Mouse (Mus musculus) megakaryocyte-erythroid progenitor cell, adult 5-6 weeks (primary cell): ENCODE results near the gene Etnk1. TPM values are rescaled to one million over a fixed set of nuclear protein-coding genes. Genes with fewer than 3 reads are reported as not detected.
"Not testable (repeated sequence)": the region's sequence is repeated elsewhere in the genome, so short reads cannot be mapped to it uniquely, and the experiment has no call there.

Source experiments
- ATAC-seq: replicated peaks from 2 replicates; pipeline ENCODE4 v1.8.0; 2016; ENCODE audit warnings: mild to moderate bottlenecking, inconsistent platforms; ENCODE audit not compliant: severe bottlenecking, poor library complexity, low FRiP score, low TSS enrichment
- total RNA-seq, 2 experiments: library from RNA; stranded (forward) in 1 of 2; stranded (reverse) in 1 of 2; fragments of 200-1000, 215-1000 nt in 1 of 2; fragments of >200 nt in 1 of 2; fragmentation: Nextera tagmentation in 1 of 2; gene quantifications; 2 replicates each; pipeline ENCODE4 v1.2.3; 2014 to 2017

The Etnk1 gene
- total RNA-seq, 2 experiments from 2014 or later: 65.0 to 86.4 TPM

- ATAC-seq: no peak
Measured at GRCm38 (mm10) chr6:143167981-143168674, 1.1 kb downstream of the Etnk1 start.

GRCm38 (mm10) chr6:143169385-143169784 lies 2.4 kb downstream of the Etnk1 start:
- ATAC-seq: no peak

GRCm38 (mm10) chr6:143170166-143170960 lies 3.3 kb downstream of the Etnk1 start:
- no peak for ATAC-seq

DNA sequence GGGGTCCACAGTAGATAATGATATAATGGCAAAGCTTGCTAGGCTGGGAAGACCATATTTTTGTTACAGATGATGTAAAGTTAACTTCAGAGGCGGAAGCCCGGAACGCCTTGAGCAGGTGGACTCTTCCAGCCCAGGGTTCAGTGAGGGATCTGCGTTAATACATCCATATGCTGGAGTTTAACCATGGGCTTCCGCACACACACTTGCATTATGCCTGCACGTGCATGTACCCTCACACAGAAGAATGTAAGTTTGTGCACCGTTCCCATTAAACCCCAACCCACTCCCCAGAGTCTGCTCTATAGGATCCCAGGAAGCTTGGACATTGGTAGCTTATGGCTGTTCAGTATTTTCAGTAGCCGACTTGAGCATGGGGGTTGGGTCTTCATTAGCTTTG lies 4.0 kb downstream of the Etnk1 start:
- no peak for ATAC-seq

- ATAC-seq: no peak
Measured at GRCm38 (mm10) chr6:143171781-143172465, 4.9 kb downstream of the Etnk1 start.

DNA sequence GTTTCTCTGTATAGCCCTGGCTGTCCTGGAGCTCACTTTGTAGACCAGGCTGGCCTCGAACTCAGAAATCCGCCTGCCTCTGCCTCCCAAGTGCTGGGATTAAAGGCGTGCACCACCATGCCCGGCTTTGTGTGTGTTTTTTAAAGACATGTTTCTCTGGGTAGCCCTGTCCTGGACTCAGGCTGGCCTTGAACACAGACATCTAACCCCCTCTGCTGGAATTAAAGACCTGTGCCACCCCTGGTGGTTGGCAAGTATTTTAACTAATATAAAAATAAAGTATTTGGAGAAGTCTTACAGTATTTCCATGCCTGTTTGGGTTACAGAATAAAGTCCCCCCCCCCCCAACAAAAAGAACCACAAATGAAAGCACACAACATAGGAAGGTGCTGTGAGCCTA lies 5.7 kb downstream of the Etnk1 start:
- ATAC-seq: not testable (repeated sequence)

DNA sequence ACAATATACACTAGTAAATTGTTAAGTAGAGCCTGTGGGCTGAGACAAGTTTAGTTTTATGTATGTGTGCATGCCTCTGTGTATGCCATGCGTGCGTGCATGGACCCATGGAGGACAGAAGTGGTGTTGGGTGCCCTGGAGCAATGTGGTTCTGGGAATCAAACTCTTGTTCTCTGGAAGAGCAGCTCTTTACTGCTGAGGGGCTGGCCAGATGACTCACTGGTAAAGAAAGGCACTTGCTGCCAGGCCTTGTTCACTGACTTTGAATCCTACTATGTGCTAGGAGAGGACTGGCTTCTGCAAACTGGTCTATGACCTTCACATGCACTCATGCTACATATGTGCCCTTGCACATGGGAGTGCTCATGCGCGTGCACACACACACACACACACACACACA lies 7.2 kb downstream of the Etnk1 start:
- ATAC-seq: no peak

GRCm38 (mm10) chr6:143174906-143175656 lies 8.1 kb downstream of the Etnk1 start:
- peak; percentile 62 for ATAC-seq

DNA sequence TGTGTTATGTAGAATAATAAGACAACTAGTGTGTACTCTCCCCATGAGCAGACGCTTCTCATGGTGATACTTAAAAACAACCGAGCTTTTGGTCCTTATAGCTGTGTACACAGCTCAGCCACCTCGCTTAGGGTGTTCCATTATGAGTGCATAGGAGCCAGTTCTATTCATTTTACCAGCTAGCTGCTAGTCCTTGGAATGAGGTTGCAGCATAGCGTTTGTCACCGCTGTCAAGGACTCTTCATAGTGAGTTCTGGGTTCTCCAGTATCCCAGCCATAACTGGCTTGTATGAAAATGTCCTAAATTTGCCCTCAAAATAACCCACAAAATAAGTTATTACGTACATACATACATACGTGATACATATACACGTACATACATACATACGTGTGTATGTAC lies 9.1 kb downstream of the Etnk1 start:
- ATAC-seq: no peak

DNA sequence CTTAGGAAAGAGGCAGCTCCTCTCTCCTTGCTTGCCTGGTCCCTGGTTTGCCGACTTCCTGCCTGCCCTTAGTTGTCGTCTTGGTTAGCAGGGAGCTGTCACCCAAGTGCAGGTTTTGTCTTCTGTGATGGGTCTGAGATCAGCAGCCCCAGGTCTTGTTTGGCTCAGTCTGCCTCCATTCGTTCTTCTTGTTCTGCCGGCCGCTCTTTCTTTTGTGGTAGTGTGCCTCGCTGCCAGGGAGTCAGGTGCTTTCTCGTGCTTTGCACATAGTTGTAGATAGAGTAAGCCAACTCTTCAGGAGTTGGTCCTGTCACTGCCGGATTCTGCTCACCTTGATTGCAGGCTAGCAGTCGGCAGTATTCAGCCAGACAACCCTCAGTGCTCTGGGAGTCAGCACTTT lies 9.6 kb downstream of the Etnk1 start:
- no peak for ATAC-seq

DNA sequence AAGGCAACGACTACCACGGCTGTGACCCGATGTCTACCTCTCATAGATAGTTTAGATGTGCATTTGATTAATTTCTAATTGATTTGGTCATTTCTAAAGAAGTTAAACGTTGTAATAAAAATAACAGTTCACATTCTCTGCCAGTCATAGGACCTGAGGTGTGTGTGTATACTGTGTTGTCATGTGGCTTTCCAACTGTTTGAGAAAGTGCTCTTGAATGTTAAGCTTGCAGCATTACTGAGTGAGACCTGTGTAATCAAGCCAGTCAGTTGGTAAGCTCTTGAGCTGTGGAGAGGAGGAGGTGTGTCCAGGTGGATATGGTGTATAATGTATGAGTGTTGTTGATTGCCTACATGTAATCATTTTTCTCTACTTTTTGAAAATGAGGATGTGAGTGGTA lies 12.2 kb downstream of the Etnk1 start:
- no peak for ATAC-seq

DNA sequence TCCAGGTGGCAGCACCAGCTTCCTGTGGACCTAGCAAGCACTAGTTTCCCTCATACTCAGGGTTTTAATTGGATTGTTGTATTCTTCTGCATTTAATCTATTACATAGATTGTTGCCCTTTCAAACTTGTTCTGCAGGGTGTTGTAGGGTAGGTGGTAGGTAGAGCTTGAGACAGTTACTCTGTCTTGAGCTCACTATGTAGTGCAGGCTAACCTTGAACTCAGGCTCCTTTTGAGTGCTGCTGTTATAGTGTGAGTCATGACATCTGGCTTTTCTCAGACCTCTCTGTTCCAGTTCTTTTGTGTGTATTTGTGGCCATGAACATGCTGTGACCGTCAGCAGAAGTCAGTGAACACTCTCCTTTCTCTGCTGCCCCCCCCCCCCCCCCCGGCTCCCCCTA lies 12.7 kb downstream of the Etnk1 start:
- ATAC-seq: no peak

DNA sequence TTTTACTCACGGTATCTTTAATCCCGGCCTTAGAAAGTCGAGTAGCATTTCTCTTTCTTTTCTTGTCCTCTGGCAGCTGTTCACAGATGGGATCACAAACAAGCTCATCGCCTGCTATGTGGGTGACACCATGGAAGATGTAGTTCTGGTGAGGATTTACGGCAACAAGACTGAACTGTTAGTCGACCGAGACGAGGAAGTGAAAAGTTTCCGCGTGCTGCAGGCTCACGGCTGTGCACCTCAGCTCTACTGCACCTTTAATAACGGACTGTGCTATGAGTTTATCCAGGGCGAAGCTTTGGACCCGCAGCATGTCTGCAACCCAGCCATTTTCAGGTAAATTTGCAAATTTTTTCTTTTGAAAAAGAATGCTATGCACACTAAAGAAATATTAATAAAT lies 13.5 kb downstream of the Etnk1 start:
- no peak for ATAC-seq

DNA sequence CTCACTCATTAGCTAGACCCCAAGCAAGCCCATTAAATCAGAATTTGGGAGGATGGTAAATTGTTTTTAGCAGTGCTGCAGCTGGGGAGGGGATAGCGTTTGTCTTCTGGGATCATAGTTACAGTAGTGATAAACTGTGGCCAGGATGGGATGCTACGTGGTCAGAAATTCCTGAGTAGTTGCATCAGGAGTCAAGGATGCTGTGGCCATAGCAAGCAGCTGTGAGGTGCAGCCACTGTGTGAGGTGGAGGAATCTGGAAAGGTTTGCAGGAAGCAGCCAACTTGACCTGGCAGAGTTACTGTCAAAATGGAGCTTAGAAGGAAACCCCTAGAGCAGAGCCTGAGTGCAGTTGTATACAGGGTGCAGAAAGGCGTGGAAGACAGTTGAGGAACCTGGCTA lies 17.1 kb downstream of the Etnk1 start:
- ATAC-seq: no peak

DNA sequence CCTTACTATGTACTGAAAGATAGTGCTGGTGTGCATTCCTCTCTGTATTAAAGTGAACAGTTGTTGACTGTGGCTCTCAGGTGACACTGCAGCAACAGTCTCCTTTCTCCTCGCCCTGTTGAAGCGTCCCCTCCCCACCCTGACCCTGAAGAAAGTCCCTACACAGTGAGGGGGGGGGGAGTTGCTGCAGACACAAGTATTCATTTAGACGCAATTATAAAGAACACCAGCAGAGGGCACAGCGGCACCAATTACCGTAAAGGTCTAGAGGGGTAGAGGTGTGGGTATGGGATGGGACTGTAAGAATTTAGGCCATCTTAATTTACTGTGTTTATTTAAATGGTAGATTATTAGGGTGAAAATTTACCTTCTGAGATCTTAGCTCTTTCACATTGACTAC lies 17.7 kb downstream of the Etnk1 start:
- peak; percentile 71 for ATAC-seq

DNA sequence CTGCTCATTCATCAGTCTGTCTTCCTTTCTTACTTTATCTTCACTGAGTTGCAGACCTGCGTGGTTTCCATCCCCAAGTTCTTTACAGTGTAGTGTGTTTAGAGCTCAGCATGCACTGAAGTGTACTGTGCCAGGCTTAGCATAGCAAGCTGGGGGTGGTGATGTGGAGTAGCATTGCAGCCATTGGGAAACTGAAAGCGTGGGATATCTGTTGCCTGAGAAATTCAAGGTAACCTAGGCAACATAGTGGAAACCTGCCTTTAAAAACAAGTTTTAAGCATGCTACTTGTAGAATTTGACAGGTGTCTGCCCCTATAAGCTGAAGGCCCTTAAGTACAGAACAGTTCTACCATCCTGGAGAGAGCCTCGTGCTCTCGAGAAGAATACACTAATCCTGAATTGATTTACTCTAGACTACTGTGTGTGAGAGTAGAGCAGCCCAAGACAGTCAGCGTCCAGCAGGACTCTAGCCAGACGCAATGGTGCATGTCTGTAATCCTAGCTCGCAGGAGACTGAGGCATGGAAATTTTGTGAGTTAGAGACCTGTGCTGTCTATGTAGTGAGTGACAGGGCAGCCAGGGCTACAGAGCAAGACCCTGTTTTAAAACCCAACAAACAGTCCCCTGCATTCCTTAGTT lies 23.9 kb downstream of the Etnk1 start:
- ATAC-seq: no peak

DNA sequence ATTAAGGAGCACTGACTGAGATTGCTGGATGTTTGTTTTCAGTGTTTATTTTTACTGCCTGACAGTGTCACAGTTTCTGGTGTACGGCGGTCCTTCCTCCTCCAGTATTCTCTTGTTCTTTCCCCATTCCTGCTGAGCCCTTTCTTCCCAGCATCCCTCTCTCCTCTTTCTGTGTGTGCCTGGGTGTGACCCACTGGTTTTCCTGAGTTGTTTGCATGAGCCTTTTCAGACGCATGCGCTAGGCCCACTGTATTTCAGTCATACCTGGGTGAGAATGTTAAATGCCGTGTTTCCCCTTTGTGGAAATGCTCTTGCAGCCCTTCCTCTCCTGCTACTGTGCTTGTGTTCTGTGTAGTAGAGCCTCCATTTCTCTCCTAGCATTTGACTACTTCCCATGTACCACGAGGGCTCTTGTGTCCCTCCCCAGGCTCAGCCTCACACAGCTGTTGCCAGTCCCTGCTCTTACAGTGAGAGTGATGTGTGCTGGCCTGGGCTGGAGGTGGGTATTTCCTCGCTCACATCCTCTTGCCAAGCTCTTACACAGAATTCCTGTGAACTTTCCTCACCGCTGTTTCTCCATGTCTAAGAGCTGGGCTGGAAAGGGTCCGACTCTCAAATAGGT lies 24.6 kb downstream of the Etnk1 start:
- ATAC-seq: no peak

GRCm38 (mm10) chr6:143192709-143193108 lies 25.7 kb downstream of the Etnk1 start:
- ATAC-seq: no peak

DNA sequence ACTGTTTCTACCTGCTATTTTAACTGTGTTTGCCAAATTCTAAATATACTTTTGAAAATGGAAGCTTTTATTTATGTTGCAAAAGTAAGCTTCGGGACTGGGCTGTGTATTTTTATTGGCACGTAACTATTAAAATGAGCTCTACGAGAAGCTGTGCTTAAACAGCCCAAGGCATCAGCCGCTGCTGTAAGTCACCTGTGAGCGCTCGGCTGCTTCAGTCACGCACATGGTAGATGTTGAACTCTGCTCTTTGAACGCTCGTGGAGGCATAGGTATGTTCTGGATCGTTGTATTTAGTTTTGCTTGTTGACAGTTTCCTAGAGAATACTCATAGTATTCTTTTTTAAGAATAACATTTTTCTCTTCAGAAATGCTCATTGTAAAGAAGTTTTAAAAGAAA lies 26.1 kb downstream of the Etnk1 start:
- no peak for ATAC-seq
